Mouse (Mus musculus): Measurements from ENCODE around the gene Epb41.

DNA sequence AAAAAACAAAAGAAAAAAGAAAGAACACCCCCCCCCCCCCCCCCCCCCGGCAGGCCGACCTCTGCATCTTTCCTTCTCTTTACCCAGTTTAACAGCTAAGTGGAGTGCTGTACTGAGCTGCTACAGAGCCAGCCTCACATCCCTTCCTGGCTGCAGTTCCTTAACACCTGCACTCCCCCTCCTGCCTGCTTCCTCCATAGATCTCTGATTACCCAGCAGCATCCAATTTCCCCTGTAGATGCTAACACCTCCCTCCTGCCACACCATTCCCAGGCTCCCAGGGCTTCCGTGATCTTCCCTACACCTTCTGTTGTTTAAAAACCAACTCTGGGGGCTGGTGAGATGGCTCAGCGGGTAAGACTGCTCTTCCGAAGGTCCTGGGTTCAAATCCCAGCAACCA, 163.6 kb downstream of the Epb41 start:
- TF ChIP-seq CTCF (IDR thresholded peaks at IDR 0.05; ENCODE audit: borderline replicate concordance, insufficient read depth, low read length) (no peak), POLR2A (IDR thresholded peaks at IDR 0.05; ENCODE audit: low read depth, low read length) (no peak)

Data from embryonic fibroblast, embryonic 13.5 days (primary cell).